Mouse (Mus musculus): Measurements from ENCODE around the gene Abca15. TPM values are rescaled to one million over a fixed set of nuclear protein-coding genes. Genes with fewer than 3 reads are reported as not detected.
A peak's percentile ranks its signal among the peaks of the same experiment; 100 is the strongest.
"Not testable (repeated sequence)": the region's sequence is repeated elsewhere in the genome, so short reads cannot be mapped to it uniquely, and the experiment has no call there.

Gene Abca15
- not detected in 2 replicates for polyA plus RNA-seq (2015; fragmentation: Nextera tagmentation; extraction: Ambion mirVana)

GRCm38 (mm10) chr7:120328087-120328793 is at the start of gene Abca15:
Gene Abca15, plus strand, starts transcription at chr7:120328670.
- 0 out of 2 replicates have a peak, but pooled peaks have one; percentile 10 for ATAC-seq (ENCODE audit: low read depth)
- no peak within 1 kb of the TSS for H3K4me3 ChIP-seq (replicated peaks)
- H3K4me2 ChIP-seq: peak within 1 kb of the TSS; percentile 32; the same call in 1 of the 2 replicates

GRCm38 (mm10) chr7:120285286-120285685 is 43.2 kb upstream of the Abca15 start:
- DNase-seq: no peak
- Histone ChIP-seq H3K36me3 (no peaks in the 10 kb centered on the region), H3K27me3 (no peaks in the 10 kb centered on the region), H3K4me1 (replicated peaks) (no peaks in the 10 kb centered on the region), H3K27ac (no peak overlapping the region), H3K4me3 (replicated peaks) (no peak overlapping the region), H3K9me3 (replicated peaks) (0 out of 2 replicates have a peak, but pooled peaks cover 3% of the 10 kb centered on the region), H3K4me2 (no peak overlapping the region), H3K9ac (no peak overlapping the region)
- ATAC-seq (ENCODE audit: low read depth): no peak
- WGBS (ENCODE audit: insufficient replicate concordance): 35% methylated on average over 3 of the region's 3 CpGs

More at GRCm38 (mm10) chr7:120328087-120328793, at the start of gene Abca15:
- no peaks in the 10 kb centered on the region for H3K9me3 ChIP-seq (replicated peaks)
- no peak within 1 kb of the TSS for H3K27ac ChIP-seq
- no peak within 1 kb of the TSS for H3K9ac ChIP-seq
- 67% methylated on average over 22 of the region's 22 CpGs for WGBS (ENCODE audit: insufficient replicate concordance)
- H3K27me3 ChIP-seq: no peaks in the 10 kb centered on the region
- no peaks in the 10 kb centered on the region for H3K36me3 ChIP-seq
- no peaks in the 10 kb centered on the region for H3K4me1 ChIP-seq (replicated peaks)
- no peak for DNase-seq

- Histone ChIP-seq H3K27ac (no peak overlapping the region), H3K27me3 (no peaks in the 10 kb centered on the region), H3K9ac (no peak overlapping the region), H3K36me3 (no peaks in the 10 kb centered on the region), H3K9me3 (replicated peaks) (no peaks in the 10 kb centered on the region; the same call in 1 of the 2 replicates), H3K4me2 (no peak overlapping the region), H3K4me1 (replicated peaks) (no peaks in the 10 kb centered on the region), H3K4me3 (replicated peaks) (no peak overlapping the region)
- ATAC-seq (ENCODE audit: low read depth) (no peak), DNase-seq (no peak)
- 41% methylated on average over 1 of the region's 1 CpGs for WGBS (ENCODE audit: insufficient replicate concordance)
Observed at GRCm38 (mm10) chr7:120316086-120316485, 12.4 kb upstream of the Abca15 start.

- H3K4me3 ChIP-seq (replicated peaks): no peak overlapping the region
- H3K36me3 ChIP-seq: no peaks in the 10 kb centered on the region
- no peak for ATAC-seq (ENCODE audit: low read depth)
- H3K27ac ChIP-seq: no peak overlapping the region
- 33% methylated on average over 4 of the region's 4 CpGs for WGBS (ENCODE audit: insufficient replicate concordance)
- no peak overlapping the region for H3K9ac ChIP-seq
- H3K4me2 ChIP-seq: no peak overlapping the region
- H3K4me1 ChIP-seq (replicated peaks): no peaks in the 10 kb centered on the region
- no peak for DNase-seq
- no peaks in the 10 kb centered on the region for H3K27me3 ChIP-seq
- H3K9me3 ChIP-seq (replicated peaks): no peaks in the 10 kb centered on the region
Observed at GRCm38 (mm10) chr7:120322963-120323362, 5.5 kb upstream of the Abca15 start.

GRCm38 (mm10) chr7:120325911-120326310 is 2.6 kb upstream of the Abca15 start:
- WGBS (ENCODE audit: insufficient replicate concordance): 47% methylated on average over 2 of the region's 2 CpGs
- DNase-seq; ATAC-seq (ENCODE audit: low read depth); H3K4me1 ChIP-seq (replicated peaks); H3K4me2 ChIP-seq; H3K27ac ChIP-seq; H3K36me3 ChIP-seq; H3K4me3 ChIP-seq (replicated peaks); H3K9me3 ChIP-seq (replicated peaks); H3K9ac ChIP-seq; H3K27me3 ChIP-seq: not testable (repeated sequence)

- 0 out of 2 replicates have a peak overlapping the region, but pooled peaks have one; percentile 8 for H3K4me3 ChIP-seq (replicated peaks)
- H3K9me3 ChIP-seq (replicated peaks): no peaks in the 10 kb centered on the region
- no peak overlapping the region for H3K9ac ChIP-seq
- no peak for DNase-seq
- H3K4me1 ChIP-seq (replicated peaks): no peaks in the 10 kb centered on the region
- H3K36me3 ChIP-seq: no peaks in the 10 kb centered on the region
- H3K4me2 ChIP-seq: peak overlapping the region; percentile 32; the same call in 1 of the 2 replicates
- WGBS (ENCODE audit: insufficient replicate concordance): 16% methylated on average over 22 of the region's 22 CpGs
- H3K27ac ChIP-seq: no peak overlapping the region
- ATAC-seq (ENCODE audit: low read depth): no peak
- H3K27me3 ChIP-seq: no peaks in the 10 kb centered on the region
Observed at GRCm38 (mm10) chr7:120327220-120328073, 1.0 kb upstream of the Abca15 start.

- Histone ChIP-seq H3K27me3 (no peaks in the 10 kb centered on the region), H3K9me3 (replicated peaks) (no peaks in the 10 kb centered on the region), H3K9ac (no peak overlapping the region), H3K4me1 (replicated peaks) (no peaks in the 10 kb centered on the region), H3K4me3 (replicated peaks) (no peak overlapping the region), H3K27ac (no peak overlapping the region), H3K4me2 (no peak overlapping the region), H3K36me3 (no peaks in the 10 kb centered on the region)
- DNase-seq: no peak
- no peak for ATAC-seq (ENCODE audit: low read depth)
- WGBS (ENCODE audit: insufficient replicate concordance): 33% methylated on average over 13 of the region's 13 CpGs
Observed at GRCm38 (mm10) chr7:120361159-120361558, 32.7 kb downstream of the Abca15 start.

GRCm38 (mm10) chr7:120409447-120409846 is 81.0 kb downstream of the Abca15 start, which contains the start of gene Abca16:
Gene Abca16, plus strand, starts transcription at chr7:120409647.
- Histone ChIP-seq H3K27ac (no peak within 1 kb of the TSS), H3K27me3 (no peaks in the 10 kb centered on the region), H3K9me3 (replicated peaks) (no peaks in the 10 kb centered on the region), H3K36me3 (no peaks in the 10 kb centered on the region), H3K4me1 (replicated peaks) (no peaks in the 10 kb centered on the region), H3K9ac (no peak within 1 kb of the TSS), H3K4me3 (replicated peaks) (no peak within 1 kb of the TSS), H3K4me2 (no peak within 1 kb of the TSS)
- 57% methylated on average over 10 of the region's 10 CpGs for WGBS (ENCODE audit: insufficient replicate concordance)
- DNase-seq (no peak), ATAC-seq (ENCODE audit: low read depth) (no peak)

GRCm38 (mm10) chr7:120412391-120412790 is 83.9 kb downstream of the Abca15 start:
- Histone ChIP-seq H3K4me2 (no peak overlapping the region), H3K9me3 (replicated peaks) (no peaks in the 10 kb centered on the region), H3K4me1 (replicated peaks) (no peaks in the 10 kb centered on the region), H3K9ac (no peak overlapping the region), H3K4me3 (replicated peaks) (no peak overlapping the region), H3K27me3 (no peaks in the 10 kb centered on the region), H3K27ac (no peak overlapping the region), H3K36me3 (no peaks in the 10 kb centered on the region)
- DNase-seq (no peak), ATAC-seq (ENCODE audit: low read depth) (no peak)
- 59% methylated on average over 1 of the region's 1 CpGs for WGBS (ENCODE audit: insufficient replicate concordance)

- H3K9ac ChIP-seq: no peak overlapping the region
- no peak overlapping the region for H3K4me3 ChIP-seq (replicated peaks)
- ATAC-seq (ENCODE audit: low read depth): no peak
- H3K9me3 ChIP-seq (replicated peaks): no peaks in the 10 kb centered on the region
- H3K27me3 ChIP-seq: no peaks in the 10 kb centered on the region
- no peak overlapping the region for H3K27ac ChIP-seq
- H3K36me3 ChIP-seq: no peaks in the 10 kb centered on the region
- DNase-seq: no peak
- H3K4me2 ChIP-seq: no peak overlapping the region
- no peaks in the 10 kb centered on the region for H3K4me1 ChIP-seq (replicated peaks)
- WGBS (ENCODE audit: insufficient replicate concordance): 22% methylated on average over 3 of the region's 3 CpGs
Observed at GRCm38 (mm10) chr7:120426625-120427024, 98.2 kb downstream of the Abca15 start.

- Histone ChIP-seq H3K4me1 (replicated peaks) (no peaks in the 10 kb centered on the region), H3K9me3 (replicated peaks) (no peaks in the 10 kb centered on the region), H3K27me3 (no peaks in the 10 kb centered on the region), H3K27ac (no peak overlapping the region), H3K36me3 (no peaks in the 10 kb centered on the region), H3K4me3 (replicated peaks) (no peak overlapping the region), H3K9ac (no peak overlapping the region), H3K4me2 (no peak overlapping the region)
- DNase-seq (peak; percentile 15), ATAC-seq (ENCODE audit: low read depth) (peak; percentile 90)
Observed at GRCm38 (mm10) chr7:120431464-120431863, 103.0 kb downstream of the Abca15 start.

Measured in liver, embryonic 13.5 days (tissue).